Mouse (Mus musculus) myocyte (in vitro differentiated cells): ENCODE measurements around the gene Vmn2r86.

ENCODE experiments used
- CEBPB ChIP-seq: IDR thresholded peaks from 2 replicates; pipeline ENCODE4 v1.6.1; 2011; ENCODE audit warnings: mild to moderate bottlenecking, moderate library complexity; ENCODE audit not compliant: poor library complexity, insufficient read depth, severe bottlenecking
- E2F4 ChIP-seq: IDR thresholded peaks from one replicate; pipeline ENCODE4 v1.6.1; 2011; ENCODE audit warnings: mild to moderate bottlenecking, control low read depth, moderate library complexity; ENCODE audit not compliant: insufficient read depth
- MAX ChIP-seq: IDR thresholded peaks from one replicate; pipeline ENCODE4 v1.6.1; 2011; ENCODE audit warnings: low read depth, mild to moderate bottlenecking, control low read depth
- POLR2A ChIP-seq: IDR thresholded peaks from one replicate; pipeline ENCODE4 v1.6.1; 2011; ENCODE audit warnings: low read depth, mild to moderate bottlenecking, control low read depth, moderate library complexity; ENCODE audit not compliant: insufficient read length

DNA sequence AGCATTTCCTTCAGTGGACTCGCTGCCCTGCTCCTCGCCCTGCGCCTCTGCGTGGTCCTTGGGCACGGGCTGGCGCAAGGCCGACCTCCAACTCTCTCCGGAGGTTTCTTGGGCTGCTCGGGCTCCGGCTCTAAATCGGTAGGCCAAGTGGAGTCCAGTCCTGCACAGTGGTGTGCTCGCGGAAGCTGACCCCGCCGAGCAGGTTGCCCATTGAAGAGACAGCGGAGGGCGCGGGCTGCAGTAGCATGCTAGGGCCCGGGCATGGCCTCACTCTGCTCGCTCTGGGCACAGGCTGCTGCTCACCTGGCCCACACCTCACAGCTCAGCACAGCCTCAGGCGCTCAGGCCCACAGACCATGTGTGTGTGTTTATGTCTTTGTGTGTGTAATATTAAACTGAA, 11.1 kb downstream of the Vmn2r86 start:
- TF ChIP-seq POLR2A (no peak), CEBPB (no peak), MAX (no peak), E2F4 (no peak)
